Mouse (Mus musculus) heart, postnatal 0 days (tissue): Measurements from ENCODE around the gene Ano6. TPM values are rescaled to one million over a fixed set of nuclear protein-coding genes. Genes with fewer than 3 reads are reported as not detected.

Experiments
- ATAC-seq: fragments of 200-750 bp; cut with Nextera tagmentation; 2 replicates; pipeline ENCODE4 v1.8.0; 2017; ENCODE audit warnings: low read depth, moderate number of reproducible peaks, moderate library complexity; ENCODE audit not compliant: insufficient read depth
- DNase-seq: peaks from one replicate; pipeline ENCODE4 v3.0.0-alpha.2; 2016; ENCODE audit warnings: low spot score
- H3K27ac ChIP-seq: fragments of 300-500 bp; sonication (generic); 2 replicates; pipeline ENCODE4 v1.5.1; 2014; ENCODE audit warnings: low read depth, mild to moderate bottlenecking
- H3K27me3 ChIP-seq: fragments of 300-500 bp; sonication (generic); 2 replicates; pipeline ENCODE4 v1.6.1; 2014; ENCODE audit warnings: low read length, mixed read lengths; ENCODE audit not compliant: control insufficient read depth, insufficient read depth
- H3K36me3 ChIP-seq: fragments of 300-500 bp; sonication (generic); replicated peaks from 2 replicates; pipeline ENCODE4 v1.6.1; 2014; ENCODE audit warnings: low read length, mixed read lengths; ENCODE audit not compliant: control insufficient read depth, insufficient read depth
- H3K4me1 ChIP-seq: fragments of 300-500 bp; sonication (generic); 2 replicates; pipeline ENCODE4 v1.6.1; 2014; ENCODE audit warnings: antibody characterized with exemption; ENCODE audit not compliant: control insufficient read depth, insufficient read depth
- H3K4me2 ChIP-seq: fragments of 300-500 bp; sonication (generic); 2 replicates; pipeline ENCODE4 v1.6.1; 2014; ENCODE audit warnings: low read depth, mild to moderate bottlenecking, low read length, moderate library complexity
- H3K4me3 ChIP-seq: fragments of 300-500 bp; sonication (generic); 2 replicates; pipeline ENCODE4 v1.5.1; 2014; ENCODE audit warnings: low read depth, low read length
- H3K9ac ChIP-seq: fragments of 300-500 bp; sonication (generic); replicated peaks from 2 replicates; pipeline ENCODE4 v1.6.1; 2014; ENCODE audit warnings: low read depth, low read length, mixed read lengths
- H3K9me3 ChIP-seq: fragments of 300-500 bp; sonication (generic); replicated peaks from 2 replicates; pipeline ENCODE4 v1.6.1; 2016; ENCODE audit warnings: low read length; ENCODE audit not compliant: control insufficient read depth
- CTCF ChIP-seq: IDR thresholded peaks from 2 replicates; pipeline ENCODE4 v1.5.1; 2016; ENCODE audit warnings: antibody characterized with exemption, control low read depth, low read depth
- EP300 ChIP-seq: IDR thresholded peaks from 2 replicates; pipeline ENCODE4 v1.6.1; 2016; ENCODE audit warnings: antibody characterized with exemption, low read depth
- WGBS: fragments of 180-500 bp; shearing (Covaris S2); extraction: QIAGEN DNeasy Blood & Tissue Kit; methylation state at CpG from one replicate; pipeline ENCODE4 v1.1.7; 2014; 5-methylcytosine and 5-hydroxymethylcytosine counted together
- polyA plus RNA-seq: library from polyadenylated mRNA; unstranded; fragments of >200 nt; fragmentation: Nextera tagmentation; extraction: Ambion mirVana; gene quantifications from 2 replicates; pipeline ENCODE4 v1.2.1, GENCODE M21; 2015
- total RNA-seq: library from RNA; depleted of rRNA; stranded (reverse); fragments of >200 nt; gene quantifications from 2 replicates; pipeline ENCODE4 v1.2.3, GENCODE M21; 2014; ENCODE audit warnings: low replicate concordance

The Ano6 gene
- total and polyA plus RNA-seq, 2 experiments from 2014 or later = 14.2 to 26.5 TPM

DNA sequence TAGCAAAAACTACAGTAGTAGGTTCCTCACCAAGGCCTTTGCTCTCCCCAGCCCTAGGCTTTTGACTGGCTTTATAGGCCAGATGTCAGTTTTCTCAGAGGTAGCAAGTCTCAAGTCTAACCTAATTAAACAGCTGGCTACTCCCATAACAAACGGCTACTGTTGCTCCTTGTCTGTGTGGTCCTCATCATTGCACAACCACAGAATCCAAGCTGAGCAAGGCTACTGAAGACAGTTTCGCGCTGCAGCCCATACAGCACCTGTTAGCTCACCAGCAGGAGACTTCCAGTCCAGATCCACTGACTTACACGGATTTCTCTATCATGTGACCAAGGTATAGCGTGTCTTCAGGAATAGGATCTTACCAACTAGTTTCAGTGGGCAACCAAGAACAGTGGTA lies 55.5 kb downstream of the Ano6 start:
- Histone ChIP-seq H3K27ac (no peak overlapping the region), H3K9me3 (no peaks in the 10 kb centered on the region), H3K9ac (no peak overlapping the region), H3K4me1 (peaks cover 22% of the 10 kb centered on the region; the same call in 1 of the 2 replicates), H3K4me2 (no peak overlapping the region), H3K4me3 (no peak overlapping the region), H3K27me3 (no peaks in the 10 kb centered on the region), H3K36me3 (no peaks in the 10 kb centered on the region)
- WGBS = 85% methylated on average over 5 of the region's 5 CpGs
- no peak for ATAC-seq
- DNase-seq = no peak
- TF ChIP-seq CTCF = no peak
- no peak for TF ChIP-seq EP300

- no peak overlapping the region for H3K4me3 ChIP-seq
- no peak overlapping the region for H3K4me2 ChIP-seq
- H3K9ac ChIP-seq = no peak overlapping the region
- H3K36me3 ChIP-seq = no peaks in the 10 kb centered on the region
- ATAC-seq (no peak), DNase-seq (no peak)
- H3K27ac ChIP-seq = no peak overlapping the region
- H3K27me3 ChIP-seq = no peaks in the 10 kb centered on the region
- H3K4me1 ChIP-seq = peaks cover 17% of the 10 kb centered on the region; the same call in 1 of the 2 replicates
- H3K9me3 ChIP-seq = no peaks in the 10 kb centered on the region
- 78% methylated on average over 6 of the region's 6 CpGs for WGBS
- TF ChIP-seq EP300 (no peak), CTCF (no peak)
These were observed 57.9 kb downstream of the Ano6 start for GRCm38 (mm10) chr15:95848493-95849064.

DNA sequence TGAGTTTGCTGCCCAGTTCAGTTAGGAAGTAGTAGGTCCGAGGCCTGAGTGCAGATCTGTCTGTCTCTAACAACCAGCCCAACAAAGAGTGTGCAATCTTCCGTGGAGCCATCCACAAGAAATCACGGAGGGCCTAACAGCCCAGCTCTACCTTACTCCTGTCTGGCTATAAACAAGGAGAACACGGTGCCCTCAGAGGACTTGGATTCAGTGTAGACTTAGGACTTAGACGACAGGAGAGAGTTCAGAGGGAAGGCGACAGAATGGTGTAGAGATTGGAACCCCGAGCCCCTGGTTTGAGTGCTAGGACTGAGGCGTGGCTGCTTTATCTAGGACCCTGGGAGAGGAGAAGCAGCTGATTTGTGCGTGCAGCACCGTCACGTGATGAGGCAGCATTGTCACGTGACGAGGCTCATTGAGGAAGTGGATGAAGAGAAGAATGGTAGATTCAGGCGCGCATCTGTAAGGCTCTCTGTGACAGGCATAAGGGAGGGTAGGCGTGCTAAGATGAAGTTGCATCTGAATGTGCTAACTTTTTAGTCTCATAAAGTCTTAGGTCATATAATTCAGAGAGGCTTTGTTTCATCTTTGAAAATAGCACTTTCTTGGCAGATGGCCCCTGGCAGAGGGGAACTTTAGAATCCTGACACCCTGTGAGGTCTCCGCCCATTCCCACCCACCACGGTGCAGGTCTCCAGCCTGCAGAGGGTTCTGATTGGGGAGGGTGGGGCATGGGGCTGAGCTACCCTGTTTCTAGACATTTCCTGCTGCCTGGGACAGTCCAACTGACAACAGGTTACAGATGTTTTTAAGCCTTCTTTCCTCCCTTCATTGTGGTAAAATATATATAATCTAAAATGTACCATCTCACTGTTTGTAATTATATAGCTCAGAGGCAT lies 59.1 kb downstream of the Ano6 start:
- no peak overlapping the region for H3K9ac ChIP-seq
- no peak for TF ChIP-seq CTCF
- TF ChIP-seq EP300 = no peak
- WGBS = 70% methylated on average over 18 of the region's 18 CpGs
- no peak overlapping the region for H3K4me2 ChIP-seq
- no peaks in the 10 kb centered on the region for H3K27me3 ChIP-seq
- ATAC-seq = no peak
- peaks cover 13% of the 10 kb centered on the region; the same call in 1 of the 2 replicates for H3K4me1 ChIP-seq
- no peak overlapping the region for H3K27ac ChIP-seq
- no peak for DNase-seq
- H3K4me3 ChIP-seq = no peak overlapping the region
- H3K9me3 ChIP-seq = no peaks in the 10 kb centered on the region
- no peaks in the 10 kb centered on the region for H3K36me3 ChIP-seq

GRCm38 (mm10) chr15:95850546-95850945 lies 59.9 kb downstream of the Ano6 start:
- Histone ChIP-seq H3K27me3 (no peaks in the 10 kb centered on the region), H3K9me3 (no peaks in the 10 kb centered on the region), H3K36me3 (no peaks in the 10 kb centered on the region), H3K9ac (no peak overlapping the region), H3K4me2 (no peak overlapping the region), H3K4me1 (peaks cover 9% of the 10 kb centered on the region; the same call in 1 of the 2 replicates), H3K4me3 (no peak overlapping the region), H3K27ac (no peak overlapping the region)
- 86% methylated on average over 5 of the region's 5 CpGs for WGBS
- DNase-seq (no peak), ATAC-seq (no peak)
- no peak for TF ChIP-seq CTCF
- TF ChIP-seq EP300 = no peak

DNA sequence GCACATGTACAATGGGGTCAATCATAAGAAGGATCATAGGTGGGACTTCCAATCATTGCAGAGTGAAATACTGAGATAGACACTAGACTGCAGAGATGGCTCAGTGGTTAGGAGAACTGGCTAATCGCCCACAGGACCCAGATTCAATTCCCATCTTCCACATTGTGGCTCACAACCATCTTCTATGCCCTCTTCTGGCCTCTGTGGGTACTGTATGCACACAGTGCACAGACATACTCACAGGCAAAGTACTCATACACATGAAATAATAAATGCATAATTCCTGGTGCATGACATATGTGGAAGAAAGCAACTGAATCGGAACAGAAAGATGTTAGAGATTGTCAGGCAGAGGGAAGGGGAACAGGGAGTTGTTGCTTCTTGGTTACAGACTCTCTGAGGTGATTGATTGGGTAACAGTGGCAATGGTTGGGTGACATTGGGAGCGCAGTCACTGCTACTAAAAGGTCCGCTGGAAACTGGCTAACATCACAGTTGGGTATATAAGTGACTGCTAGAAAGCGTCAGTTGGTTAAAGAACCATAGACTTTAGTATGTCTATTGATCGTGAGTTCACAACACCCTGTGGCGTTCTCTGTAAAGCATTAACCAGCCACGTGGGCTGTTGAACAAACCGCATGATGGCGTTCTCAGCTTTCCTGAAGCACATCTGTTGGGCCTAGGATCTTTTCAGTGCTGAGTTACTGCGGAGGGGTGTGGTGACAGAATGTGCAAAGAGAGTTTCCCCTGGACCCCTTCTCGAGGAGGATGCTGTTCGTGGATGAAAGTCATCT lies 64.6 kb downstream of the Ano6 start:
- Histone ChIP-seq H3K9ac (no peak overlapping the region), H3K4me2 (no peak overlapping the region), H3K27ac (no peak overlapping the region), H3K4me1 (no peaks in the 10 kb centered on the region), H3K36me3 (no peaks in the 10 kb centered on the region), H3K9me3 (no peaks in the 10 kb centered on the region), H3K4me3 (no peak overlapping the region), H3K27me3 (no peaks in the 10 kb centered on the region)
- ATAC-seq (no peak), DNase-seq (no peak)
- WGBS = 89% methylated on average over 13 of the region's 13 CpGs
- TF ChIP-seq EP300 (no peak), CTCF (0 out of 2 replicates have a peak, but pooled peaks have one; percentile 2)
